In the genomic region with DNA sequence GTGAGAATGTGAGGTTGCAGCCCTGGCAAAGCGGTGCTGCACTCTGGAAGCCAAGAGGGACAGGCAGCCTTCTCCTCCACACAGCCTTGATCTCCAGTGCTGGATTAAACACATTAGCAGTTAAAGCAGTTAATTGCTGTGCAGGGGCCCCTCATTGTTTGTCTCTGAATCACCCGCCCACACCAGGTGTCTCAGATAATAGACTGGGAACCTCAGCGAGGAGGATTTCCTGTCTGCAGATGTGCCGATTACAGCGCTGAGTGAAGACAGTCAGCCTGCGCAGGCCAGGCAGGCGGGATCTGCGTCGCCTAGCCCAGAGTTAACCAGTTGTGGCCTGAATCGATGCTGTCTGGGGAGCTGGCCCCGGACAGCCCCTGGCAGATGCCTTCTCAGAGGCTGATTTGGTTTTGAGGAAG, we compare ENCODE assay signal across 1 mouse cellular context.
TF ChIP-seq lines count a peak whose summit lies in the region.

No protein-coding gene starts in this region.

TF ChIP-seq in MEL, 35 proteins besides CTCF, POLR2A, EP300 and RAD21 (continued from another document):
- TF ChIP-seq ETS1 (IDR thresholded peaks at IDR 0.05; ENCODE audit: low read depth, low read length) (peak; percentile 95), MAZ (IDR thresholded peaks at IDR 0.05; ENCODE audit: low read depth, low read length) (peak; percentile 90), USF2 (IDR thresholded peaks at IDR 0.05; ENCODE audit: borderline replicate concordance in 1 of 2, insufficient read depth in 1 of 2, low read depth in 1 of 2, low read length in 2 of 2) (no peak), HCFC1 (IDR thresholded peaks at IDR 0.05; ENCODE audit: low read depth, low read length) (peak; percentile 71), UBTF (IDR thresholded peaks at IDR 0.05; ENCODE audit: borderline replicate concordance, insufficient read depth, low read depth, low read length) (no peak), KAT2A (conservative IDR thresholded peaks at IDR 0.05; ENCODE audit: low read depth, low read length) (no peak), ELF1 (IDR thresholded peaks at IDR 0.05; ENCODE audit: low read depth, low read length) (no peak), E2F4 (IDR thresholded peaks at IDR 0.05; ENCODE audit: borderline replicate concordance, low read depth, low read length) (peak; percentile 63; the same call in 1 of the 2 replicates), GABPA (IDR thresholded peaks at IDR 0.05; ENCODE audit: low read depth, low read length) (no peak), MAFK (IDR thresholded peaks at IDR 0.05; ENCODE audit: borderline replicate concordance, low read depth, low read length) (peak; percentile 84), MXI1 (IDR thresholded peaks at IDR 0.05; ENCODE audit: low read depth, low read length) (no peak; the same call in 1 of the 2 replicates), SMC3 (IDR thresholded peaks at IDR 0.05; ENCODE audit: low read depth, low read length) (no peak), MAX (IDR thresholded peaks at IDR 0.05; ENCODE audit: low read length) (peak; percentile 72), ZKSCAN1 (IDR thresholded peaks at IDR 0.05; ENCODE audit: low read depth, low read length) (no peak), JUND (IDR thresholded peaks at IDR 0.05; ENCODE audit: low read depth, low read length) (peak; percentile 78), RCOR1 (IDR thresholded peaks at IDR 0.05; ENCODE audit: low read depth, low read length) (peak; percentile 100), NRF1 (IDR thresholded peaks at IDR 0.05; ENCODE audit: insufficient read depth, low read depth, low read length, poor library complexity, severe bottlenecking) (peak; percentile 79), CHD1 (IDR thresholded peaks at IDR 0.05; ENCODE audit: low read depth, low read length) (no peak), TAL1 (IDR thresholded peaks at IDR 0.05; ENCODE audit: low read length) (peak; percentile 96), BHLHE40 (IDR thresholded peaks at IDR 0.05; ENCODE audit: borderline replicate concordance, low read depth, low read length) (peak; percentile 69; the same call in 1 of the 2 replicates), GATA1 (IDR thresholded peaks at IDR 0.05; ENCODE audit: low read depth, low read length) (peak; percentile 97), ZMIZ1 (IDR thresholded peaks at IDR 0.05; ENCODE audit: low read depth, low read length) (0 out of 2 replicates have a peak, but pooled peaks have one; percentile 53), ZNF384 (IDR thresholded peaks at IDR 0.05; ENCODE audit: low read depth, low read length) (peak; percentile 46; the same call in 1 of the 2 replicates), TBP (IDR thresholded peaks at IDR 0.05; ENCODE audit: low read depth, low read length) (no peak), MEF2A (IDR thresholded peaks at IDR 0.05; ENCODE audit: extremely low read depth, insufficient replicate concordance, low read depth, low read length, poor library complexity, severe bottlenecking) (no peak), MYC (IDR thresholded peaks at IDR 0.05; ENCODE audit: low read depth, low read length) (peak; percentile 72), USF1 (IDR thresholded peaks at IDR 0.05; ENCODE audit: low read depth, low read length) (0 out of 2 replicates have a peak, but pooled peaks have one; percentile 23), SIN3A (IDR thresholded peaks at IDR 0.05; ENCODE audit: low read length) (peak; percentile 96), CHD2 (IDR thresholded peaks at IDR 0.05; ENCODE audit: low read length) (peak; percentile 37; the same call in 1 of the 2 replicates)
TF ChIP-seq in MEL: peak in this region for 21.
